Mouse (Mus musculus): Measurements from ENCODE around the gene Gse1.
A peak's percentile ranks its signal among the peaks of the same experiment; 100 is the strongest.

DNA sequence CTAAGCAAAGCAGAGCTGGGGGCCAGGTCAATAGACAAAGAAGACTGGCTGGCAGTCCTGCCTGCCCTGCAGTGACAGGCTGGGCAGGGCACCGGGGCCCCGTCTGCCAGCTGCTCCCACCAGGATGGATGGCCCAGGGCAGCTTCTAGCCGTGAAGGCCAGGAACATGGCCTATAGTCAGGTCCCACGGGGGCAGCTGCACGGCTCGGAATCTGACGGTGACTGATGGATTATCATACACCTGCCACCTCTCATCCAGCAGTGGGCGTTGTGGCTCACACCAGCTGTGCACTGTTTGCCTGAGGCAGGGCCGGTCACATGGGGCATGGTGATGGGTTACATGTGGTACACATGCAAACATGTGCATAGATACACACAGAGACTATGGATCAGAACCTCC is 127.8 kb downstream of the Gse1 start:
- TF ChIP-seq TCF12 (IDR thresholded peaks at IDR 0.05; ENCODE audit: insufficient read depth, poor library complexity, severe bottlenecking) (peak; percentile 47), POLR2A (IDR thresholded peaks at IDR 0.05; ENCODE audit: insufficient read length, low read depth) (no peak), MYOD1 (IDR thresholded peaks at IDR 0.05; ENCODE audit: control insufficient read depth in 1 of 3, insufficient read length in 2 of 3, low read depth in 2 of 3) (peak in 2 of 3 experiments; percentile 92 to 99), POLR2AphosphoS2 (IDR thresholded peaks at IDR 0.05; ENCODE audit: insufficient read length, low read depth) (no peak)

Data from myocyte (in vitro differentiated cells).